Mouse (Mus musculus): Measurements from ENCODE around the gene Vmn1r181. TPM values are rescaled to one million over a fixed set of nuclear protein-coding genes. Genes with fewer than 3 reads are reported as not detected.
A peak's percentile ranks its signal among the peaks of the same experiment; 100 is the strongest.
"Not testable (repeated sequence)": the region's sequence is repeated elsewhere in the genome, so short reads cannot be mapped to it uniquely, and the experiment has no call there.

Gene Vmn1r181
- not detected in 2 replicates for total RNA-seq (2014; rRNA removed)
- not detected in 2 replicates for polyA plus RNA-seq (2012; rRNA removed)

GRCm38 (mm10) chr7:23974315-23974714, at the start of gene Vmn1r181:
TSS of gene Vmn1r181 (plus strand) at chr7:23974615.
- not testable (repeated sequence) for H3K9ac ChIP-seq (ENCODE audit: low read depth, low read length); H3K27me3 ChIP-seq (ENCODE audit: control insufficient read depth, insufficient read depth, low read length); H3K36me3 ChIP-seq (ENCODE audit: control insufficient read depth, insufficient read depth, low read length); H3K27ac ChIP-seq (replicated peaks; ENCODE audit: insufficient read depth, low read depth, low read length); H3K4me1 ChIP-seq (ENCODE audit: control insufficient read depth, insufficient read depth, low read length); DNase-seq (ENCODE audit: extremely low read depth, low read depth, low spot score); H3K79me2 ChIP-seq (ENCODE audit: control insufficient read depth, insufficient read depth, low read length); H3K4me3 ChIP-seq (ENCODE audit: insufficient read depth, low read depth, low read length)
- 81% methylated on average over 9 of the region's 9 CpGs for WGBS

GRCm38 (mm10) chr7:23926678-23927077, 47.7 kb upstream of the Vmn1r181 start, which contains the start of gene Vmn1r179:
TSS of gene Vmn1r179 (plus strand) at chr7:23926978.
- H3K27me3 ChIP-seq (ENCODE audit: control insufficient read depth, insufficient read depth, low read length) = no peaks in the 10 kb centered on the region
- no peak within 1 kb of the TSS for H3K9ac ChIP-seq (ENCODE audit: low read depth, low read length)
- no peak within 1 kb of the TSS for H3K4me3 ChIP-seq (ENCODE audit: insufficient read depth, low read depth, low read length)
- DNase-seq (ENCODE audit: extremely low read depth, low read depth, low spot score) = no peak
- H3K79me2 ChIP-seq (ENCODE audit: control insufficient read depth, insufficient read depth, low read length) = no peaks in the 10 kb centered on the region
- H3K4me1 ChIP-seq (ENCODE audit: control insufficient read depth, insufficient read depth, low read length) = no peaks in the 10 kb centered on the region
- H3K27ac ChIP-seq (replicated peaks; ENCODE audit: insufficient read depth, low read depth, low read length) = no peak within 1 kb of the TSS
- TF ChIP-seq CTCF (IDR thresholded peaks at IDR 0.05; ENCODE audit: low read depth, low read length) (no peak), POLR2A (IDR thresholded peaks at IDR 0.05; ENCODE audit: extremely low read depth, insufficient read depth, low read length) (no peak)
- H3K36me3 ChIP-seq (ENCODE audit: control insufficient read depth, insufficient read depth, low read length) = no peaks in the 10 kb centered on the region
- WGBS = 34% methylated on average over 2 of the region's 2 CpGs

- no peak for TF ChIP-seq POLR2A (IDR thresholded peaks at IDR 0.05; ENCODE audit: extremely low read depth, insufficient read depth, low read length)
- TF ChIP-seq CTCF (IDR thresholded peaks at IDR 0.05; ENCODE audit: low read depth, low read length) = no peak
- H3K4me3 ChIP-seq (ENCODE audit: insufficient read depth, low read depth, low read length) = no peak within 1 kb of the TSS
- H3K36me3 ChIP-seq (ENCODE audit: control insufficient read depth, insufficient read depth, low read length) = no peaks in the 10 kb centered on the region
- DNase-seq (ENCODE audit: extremely low read depth, low read depth, low spot score) = no peak
- no peaks in the 10 kb centered on the region for H3K27me3 ChIP-seq (ENCODE audit: control insufficient read depth, insufficient read depth, low read length)
- H3K79me2 ChIP-seq (ENCODE audit: control insufficient read depth, insufficient read depth, low read length) = no peaks in the 10 kb centered on the region
- no peaks in the 10 kb centered on the region for H3K4me1 ChIP-seq (ENCODE audit: control insufficient read depth, insufficient read depth, low read length)
- H3K27ac ChIP-seq (replicated peaks; ENCODE audit: insufficient read depth, low read depth, low read length) = no peak within 1 kb of the TSS
- H3K9ac ChIP-seq (ENCODE audit: low read depth, low read length) = no peak within 1 kb of the TSS
Observed at GRCm38 (mm10) chr7:23950332-23950731, 24.1 kb upstream of the Vmn1r181 start, which contains the start of gene Vmn1r180. TSS of gene Vmn1r180 (plus strand) at chr7:23950632.

- WGBS = 21% methylated on average over 3 of the region's 3 CpGs
- H3K9ac ChIP-seq (ENCODE audit: low read depth, low read length); H3K4me1 ChIP-seq (ENCODE audit: control insufficient read depth, insufficient read depth, low read length); H3K4me3 ChIP-seq (ENCODE audit: insufficient read depth, low read depth, low read length); H3K27me3 ChIP-seq (ENCODE audit: control insufficient read depth, insufficient read depth, low read length); H3K27ac ChIP-seq (replicated peaks; ENCODE audit: insufficient read depth, low read depth, low read length); H3K79me2 ChIP-seq (ENCODE audit: control insufficient read depth, insufficient read depth, low read length); H3K36me3 ChIP-seq (ENCODE audit: control insufficient read depth, insufficient read depth, low read length): not testable (repeated sequence)
- peak; percentile 14 for DNase-seq (ENCODE audit: extremely low read depth, low read depth, low spot score)
Observed at GRCm38 (mm10) chr7:23968044-23968443, 6.4 kb upstream of the Vmn1r181 start.

- Histone ChIP-seq H3K79me2 (ENCODE audit: control insufficient read depth, insufficient read depth, low read length) (no peaks in the 10 kb centered on the region), H3K27me3 (ENCODE audit: control insufficient read depth, insufficient read depth, low read length) (no peaks in the 10 kb centered on the region), H3K4me1 (ENCODE audit: control insufficient read depth, insufficient read depth, low read length) (no peaks in the 10 kb centered on the region), H3K36me3 (ENCODE audit: control insufficient read depth, insufficient read depth, low read length) (no peaks in the 10 kb centered on the region), H3K4me3 (ENCODE audit: insufficient read depth, low read depth, low read length) (no peak within 1 kb of the TSS), H3K9ac (ENCODE audit: low read depth, low read length) (no peak within 1 kb of the TSS), H3K27ac (replicated peaks; ENCODE audit: insufficient read depth, low read depth, low read length) (no peak within 1 kb of the TSS)
- no peak for DNase-seq (ENCODE audit: extremely low read depth, low read depth, low spot score)
- TF ChIP-seq POLR2A (IDR thresholded peaks at IDR 0.05; ENCODE audit: extremely low read depth, insufficient read depth, low read length) = no peak
- no peak for TF ChIP-seq CTCF (IDR thresholded peaks at IDR 0.05; ENCODE audit: low read depth, low read length)
- WGBS = 57% methylated on average over 2 of the region's 2 CpGs
Observed at GRCm38 (mm10) chr7:24001391-24001790, 27.0 kb downstream of the Vmn1r181 start, which contains the start of gene V1rd19. TSS of gene V1rd19 (plus strand) at chr7:24001691.

Other genes with a start within 250 kb of the Vmn1r181 start
- not detected in 2 replicates for gene Vmn1r174, start 222.3 kb upstream of the Vmn1r181 start, total RNA-seq (2014; rRNA removed)
- gene Vmn1r174, start 222.3 kb upstream of the Vmn1r181 start, polyA plus RNA-seq (2012; rRNA removed) = not detected in 2 replicates
- not detected in 2 replicates for gene Vmn1r175, start 164.0 kb upstream of the Vmn1r181 start, total RNA-seq (2014; rRNA removed)
- gene Vmn1r175, start 164.0 kb upstream of the Vmn1r181 start, polyA plus RNA-seq (2012; rRNA removed) = not detected in 2 replicates
- gene Vmn1r176, start 137.2 kb upstream of the Vmn1r181 start, total RNA-seq (2014; rRNA removed) = not detected in 2 replicates
- not detected in 2 replicates for gene Vmn1r176, start 137.2 kb upstream of the Vmn1r181 start, polyA plus RNA-seq (2012; rRNA removed)
- gene Vmn1r177, start 108.2 kb upstream of the Vmn1r181 start, total RNA-seq (2014; rRNA removed) = not detected in 2 replicates
- not detected in 2 replicates for gene Vmn1r177, start 108.2 kb upstream of the Vmn1r181 start, polyA plus RNA-seq (2012; rRNA removed)
- gene Vmn1r178, start 82.6 kb upstream of the Vmn1r181 start, total RNA-seq (2014; rRNA removed) = not detected in 2 replicates
- not detected in 2 replicates for gene Vmn1r178, start 82.6 kb upstream of the Vmn1r181 start, polyA plus RNA-seq (2012; rRNA removed)
- not detected in 2 replicates for gene Vmn1r179, start 47.6 kb upstream of the Vmn1r181 start, total RNA-seq (2014; rRNA removed)
- not detected in 2 replicates for gene Vmn1r179, start 47.6 kb upstream of the Vmn1r181 start, polyA plus RNA-seq (2012; rRNA removed)
- gene Vmn1r180, start 24.0 kb upstream of the Vmn1r181 start, total RNA-seq (2014; rRNA removed) = not detected in 2 replicates
- not detected in 2 replicates for gene Vmn1r180, start 24.0 kb upstream of the Vmn1r181 start, polyA plus RNA-seq (2012; rRNA removed)
- not detected in 2 replicates for gene V1rd19, start 27.1 kb downstream of the Vmn1r181 start, total RNA-seq (2014; rRNA removed)
- gene V1rd19, start 27.1 kb downstream of the Vmn1r181 start, polyA plus RNA-seq (2012; rRNA removed) = not detected in 2 replicates
- not detected in 2 replicates for gene Vmn1r183, start 78.6 kb downstream of the Vmn1r181 start, total RNA-seq (2014; rRNA removed)
- not detected in 2 replicates for gene Vmn1r183, start 78.6 kb downstream of the Vmn1r181 start, polyA plus RNA-seq (2012; rRNA removed)
- 8.6 and 9.5 TPM in 2 replicates for gene Zfp180, start 107.3 kb downstream of the Vmn1r181 start, total RNA-seq (2014; rRNA removed)
- gene Zfp180, start 107.3 kb downstream of the Vmn1r181 start, polyA plus RNA-seq (2012; rRNA removed) = 11.5 and 12.7 TPM in 2 replicates
- gene Zfp112, start 137.7 kb downstream of the Vmn1r181 start, total RNA-seq (2014; rRNA removed) = 0.81 and 1.1 TPM in 2 replicates
- gene Zfp112, start 137.7 kb downstream of the Vmn1r181 start, polyA plus RNA-seq (2012; rRNA removed) = 0.42 and 1.1 TPM in 2 replicates
- gene Zfp235, start 159.6 kb downstream of the Vmn1r181 start, total RNA-seq (2014; rRNA removed) = 6.1 and 7.7 TPM in 2 replicates
- gene Zfp235, start 159.6 kb downstream of the Vmn1r181 start, polyA plus RNA-seq (2012; rRNA removed) = 3.3 and 3.8 TPM in 2 replicates
- 0.34 and 0.37 TPM in 2 replicates for gene Zfp114, start 200.4 kb downstream of the Vmn1r181 start, total RNA-seq (2014; rRNA removed)
- 0.06 and 0.29 TPM in 2 replicates for gene Zfp114, start 200.4 kb downstream of the Vmn1r181 start, polyA plus RNA-seq (2012; rRNA removed)
- 2.5 and 2.7 TPM in 2 replicates for gene Zfp111, start 236.8 kb downstream of the Vmn1r181 start, total RNA-seq (2014; rRNA removed)
- 0.69 and 0.87 TPM in 2 replicates for gene Zfp111, start 236.8 kb downstream of the Vmn1r181 start, polyA plus RNA-seq (2012; rRNA removed)

Data from liver, adult 2 months (tissue).